Mouse (Mus musculus) limb, embryonic 10.5 days (tissue): ENCODE data around the gene Npb. TPM values are rescaled to one million over a fixed set of nuclear protein-coding genes. Genes with fewer than 3 reads are reported as not detected.

ENCODE experiments used
- microRNA-seq: library from miRNA; unstranded; fragments of <30 nt; microRNA quantifications from one replicate; pipeline ENCODE4, GENCODE M21; 2017
- polyA plus RNA-seq: library from polyadenylated mRNA; unstranded; fragments of >200 nt; fragmentation: Nextera tagmentation; extraction: Ambion mirVana; gene quantifications from 2 replicates; pipeline ENCODE4 v1.2.1, GENCODE M21; 2016

Gene Npb
- polyA plus RNA-seq, 1 experiment from 2014 or later, result not detected

Small RNAs within 50 kb of the gene (microRNA-seq; reads per million reads assigned to microRNA genes)
- gene Mir6936, result not detected

Other genes starting within 250 kb of the Npb start
- gene Fscn2, start 246.9 kb upstream of the Npb start, polyA plus RNA-seq, result 0.35 and 0.74 TPM in 2 replicates
- gene Faap100, start 229.7 kb upstream of the Npb start, polyA plus RNA-seq, result 34.2 and 40.6 TPM in 2 replicates
- 55.7 and 56.8 TPM in 2 replicates for gene Nploc4, start 170.8 kb upstream of the Npb start, polyA plus RNA-seq
- not detected in 2 replicates for gene Tspan10, start 165.8 kb upstream of the Npb start, polyA plus RNA-seq
- 0.24 TPM in 1 of 2 replicates, not detected in the other for gene Pde6g, start 155.0 kb upstream of the Npb start, polyA plus RNA-seq
- gene Oxld1, start 150.4 kb upstream of the Npb start, polyA plus RNA-seq, result 9.7 and 10.5 TPM in 2 replicates
- 48.9 and 56.7 TPM in 2 replicates for gene Ccdc137, start 150.4 kb upstream of the Npb start, polyA plus RNA-seq
- gene Arl16, start 140.9 kb upstream of the Npb start, polyA plus RNA-seq, result 54.2 and 65.6 TPM in 2 replicates
- gene Mrpl12, start 123.9 kb upstream of the Npb start, polyA plus RNA-seq, result 187 and 250 TPM in 2 replicates
- gene Slc25a10, start 116.6 kb upstream of the Npb start, polyA plus RNA-seq, result 69.0 and 71.8 TPM in 2 replicates
- gene Gcgr, start 77.8 kb upstream of the Npb start, polyA plus RNA-seq, result 0.26 and 1.1 TPM in 2 replicates
- gene Mcrip1, start 58.8 kb upstream of the Npb start, polyA plus RNA-seq, result 223 and 235 TPM in 2 replicates
- 0.25 and 0.26 TPM in 2 replicates for gene Ppp1r27, start 57.3 kb upstream of the Npb start, polyA plus RNA-seq
- 613 and 656 TPM in 2 replicates for gene P4hb, start 35.2 kb upstream of the Npb start, polyA plus RNA-seq
- gene Arhgdia, start 26.9 kb upstream of the Npb start, polyA plus RNA-seq, result 742 and 814 TPM in 2 replicates
- gene Alyref, start 10.1 kb upstream of the Npb start, polyA plus RNA-seq, result 720 and 728 TPM in 2 replicates
- gene Anapc11, start 10.1 kb upstream of the Npb start, polyA plus RNA-seq, result 201 and 207 TPM in 2 replicates
- gene Pcyt2, start 9.5 kb downstream of the Npb start, polyA plus RNA-seq, result 161 and 169 TPM in 2 replicates
- gene Sirt7, start 16.8 kb downstream of the Npb start, polyA plus RNA-seq, result 27.2 and 28.8 TPM in 2 replicates
- 25.9 and 28.1 TPM in 2 replicates for gene Mafg, start 25.1 kb downstream of the Npb start, polyA plus RNA-seq
- 40.6 TPM in 2 replicates for gene Pycr1, start 35.3 kb downstream of the Npb start, polyA plus RNA-seq
- gene Myadml2, start 39.7 kb downstream of the Npb start, polyA plus RNA-seq, result not detected in 2 replicates
- gene Notum, start 52.7 kb downstream of the Npb start, polyA plus RNA-seq, result 9.1 and 10.1 TPM in 2 replicates
- 166 and 171 TPM in 2 replicates for gene Aspscr1, start 64.5 kb downstream of the Npb start, polyA plus RNA-seq
- gene Cenpx, start 105.3 kb downstream of the Npb start, polyA plus RNA-seq, result 122 and 123 TPM in 2 replicates
- 52.8 and 60.8 TPM in 2 replicates for gene Lrrc45, start 105.4 kb downstream of the Npb start, polyA plus RNA-seq
- 25.4 and 28.8 TPM in 2 replicates for gene Rac3, start 113.0 kb downstream of the Npb start, polyA plus RNA-seq
- 14.0 and 15.9 TPM in 2 replicates for gene Dcxr, start 118.8 kb downstream of the Npb start, polyA plus RNA-seq
- 15.2 and 16.3 TPM in 2 replicates for gene Cbr2, start 123.6 kb downstream of the Npb start, polyA plus RNA-seq
- 9.3 and 20.0 TPM in 2 replicates for gene Hmga1b, start 154.3 kb downstream of the Npb start, polyA plus RNA-seq
- 35.7 and 40.4 TPM in 2 replicates for gene Rfng, start 175.7 kb downstream of the Npb start, polyA plus RNA-seq
- gene Gps1, start 175.8 kb downstream of the Npb start, polyA plus RNA-seq, result 269 and 270 TPM in 2 replicates
- 122 and 136 TPM in 2 replicates for gene Dus1l, start 187.9 kb downstream of the Npb start, polyA plus RNA-seq
- gene Fasn, start 216.1 kb downstream of the Npb start, polyA plus RNA-seq, result 125 and 139 TPM in 2 replicates